ENCODE assay signal across 15 mouse cellular contexts in the genomic region with DNA sequence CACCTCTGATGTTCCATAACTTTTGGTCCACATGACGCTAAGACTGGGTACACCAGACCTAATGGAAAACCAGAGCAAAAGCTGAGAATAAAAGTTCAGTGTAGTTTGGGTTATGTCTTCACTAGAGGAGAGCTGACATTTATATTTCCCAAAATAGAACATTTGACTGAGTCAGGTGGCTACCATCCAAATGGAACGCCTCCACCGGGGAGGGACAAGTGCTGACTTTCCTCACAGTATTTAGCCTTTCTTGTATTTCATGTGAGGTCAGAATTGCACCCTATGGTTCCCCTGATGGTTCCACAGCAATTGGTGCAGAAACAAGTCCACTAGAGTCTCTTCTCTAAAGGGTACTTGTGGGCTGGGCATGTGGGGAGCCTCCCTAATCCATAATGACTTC.
DNase-seq lines count a peak whose midpoint lies in the region; ATAC-seq and TF ChIP-seq lines count a peak whose summit lies in the region.
"Had no signal": no experiment of that assay in that cellular context is flagged by ENCODE, and none has a peak within 500 bp of the region (broad histone marks: within the 10 kb centered on the region; RNA-seq: fewer than 3 reads in every experiment).

No protein-coding gene starts in this region.

- no peak overlapping the region for H3K27ac ChIP-seq in lung, postnatal 0 days (ENCODE audit: low read length)
- H3K27ac ChIP-seq: embryonic facial prominence, embryonic 10.5 days; hindbrain, postnatal 0 days; limb, embryonic 15.5 days; midbrain, embryonic 12.5 days; neural tube, embryonic 13.5 days had no signal

- no peak for TF ChIP-seq CTCF in lung, postnatal 0 days (IDR thresholded peaks at IDR 0.05)
- TF ChIP-seq CTCF in lung, adult 2 months (IDR thresholded peaks at IDR 0.05; ENCODE audit: insufficient read depth, low read length): no peak

- no peak overlapping the region for H3K4me2 ChIP-seq in lung, postnatal 0 days (replicated peaks; ENCODE audit: low read depth, low read length)
- H3K4me2 ChIP-seq: limb, embryonic 15.5 days; midbrain, embryonic 12.5 days; neural tube, embryonic 13.5 days had no signal

- no peak for ATAC-seq in lung, postnatal 0 days
- ATAC-seq: forebrain, embryonic 14.5 days; hindbrain, postnatal 0 days had no signal

- no peaks in the 10 kb centered on the region for H3K36me3 ChIP-seq in lung, postnatal 0 days (ENCODE audit: insufficient read depth, low read length)
- H3K36me3 ChIP-seq: embryonic facial prominence, embryonic 10.5 days; limb, embryonic 15.5 days; midbrain, embryonic 12.5 days; neural tube, embryonic 13.5 days had no signal

- H3K9ac ChIP-seq in lung, postnatal 0 days (replicated peaks; ENCODE audit: low read depth): no peak overlapping the region
- H3K9ac ChIP-seq: limb, embryonic 15.5 days; midbrain, embryonic 12.5 days; neural tube, embryonic 13.5 days had no signal

- no peaks in the 10 kb centered on the region for H3K4me1 ChIP-seq in lung, postnatal 0 days (ENCODE audit: insufficient read depth, low read depth, low read length)
- H3K4me1 ChIP-seq in lung, adult 2 months (ENCODE audit: control insufficient read depth, insufficient read depth, low read length): no peaks in the 10 kb centered on the region
- H3K4me1 ChIP-seq: embryonic facial prominence, embryonic 10.5 days; limb, embryonic 15.5 days; midbrain, embryonic 12.5 days; neural tube, embryonic 13.5 days had no signal

- no peak for TF ChIP-seq POLR2A in lung, adult 2 months (IDR thresholded peaks at IDR 0.05; ENCODE audit: borderline replicate concordance, extremely low read depth, low read depth, low read length)

- 89% methylated on average over 3 of the region's 3 CpGs for whole genome bisulfite sequencing in lung, postnatal 0 days
- WGBS in lung, adult 2 months: 68% methylated on average over 3 of the region's 3 CpGs

- no peaks in the 10 kb centered on the region for H3K9me3 ChIP-seq in lung, postnatal 0 days (ENCODE audit: low read length)
- H3K9me3 ChIP-seq: embryonic facial prominence, embryonic 10.5 days; limb, embryonic 15.5 days; midbrain, embryonic 12.5 days; neural tube, embryonic 13.5 days had no signal

- DNase-seq in cerebellum, adult 8-10 months: peak; percentile 50
- DNase-seq in cerebellum, postnatal 4 days (ENCODE audit: low spot score in 2 of 2): no peak
- DNase-seq in lung, postnatal 10 days: peak; percentile 31
- DNase-seq in lung, postnatal 0 days (ENCODE audit: low spot score): no peak
- peak; percentile 75 for DNase-seq in brain, adult 2 months (ENCODE audit: low read depth, low spot score)
- DNase-seq in gastrocnemius, postnatal 25 days: peak; percentile 26
- DNase-seq in lung, adult 2 months: no peak
- DNase-seq in kidney, postnatal 10 days: no peak
- DNase-seq: kidney, adult 9 months had no signal

- no peak for TF ChIP-seq EP300 in lung, postnatal 0 days (IDR thresholded peaks at IDR 0.05)

- H3K4me3 ChIP-seq in lung, postnatal 0 days (ENCODE audit: low read depth, low read length): no peak overlapping the region
- no peak overlapping the region for H3K4me3 ChIP-seq in lung, adult 2 months (replicated peaks; ENCODE audit: extremely low read depth, low read depth, low read length)
- H3K4me3 ChIP-seq: embryonic facial prominence, embryonic 10.5 days; limb, embryonic 15.5 days; midbrain, embryonic 12.5 days; neural tube, embryonic 13.5 days had no signal

- no peaks in the 10 kb centered on the region for H3K27me3 ChIP-seq in lung, postnatal 0 days (replicated peaks; ENCODE audit: insufficient read depth, low read length)
- H3K27me3 ChIP-seq: limb, embryonic 15.5 days; neural tube, embryonic 13.5 days had no signal

Comparison
In these comparisons a context has a peak if more than half of its experiments do, and no peak if none do; other contexts are left out.
1. DNase-seq: peak in cerebellum, adult 8-10 months (single experiment), lung, postnatal 10 days (single experiment), brain, adult 2 months (single experiment) and gastrocnemius, postnatal 25 days (single experiment); none in cerebellum, postnatal 4 days (0 of 2), lung, postnatal 0 days (single experiment), lung, adult 2 months (single experiment) and kidney, postnatal 10 days (single experiment).